Mouse (Mus musculus): ENCODE results near the gene Tspan14.

DNA sequence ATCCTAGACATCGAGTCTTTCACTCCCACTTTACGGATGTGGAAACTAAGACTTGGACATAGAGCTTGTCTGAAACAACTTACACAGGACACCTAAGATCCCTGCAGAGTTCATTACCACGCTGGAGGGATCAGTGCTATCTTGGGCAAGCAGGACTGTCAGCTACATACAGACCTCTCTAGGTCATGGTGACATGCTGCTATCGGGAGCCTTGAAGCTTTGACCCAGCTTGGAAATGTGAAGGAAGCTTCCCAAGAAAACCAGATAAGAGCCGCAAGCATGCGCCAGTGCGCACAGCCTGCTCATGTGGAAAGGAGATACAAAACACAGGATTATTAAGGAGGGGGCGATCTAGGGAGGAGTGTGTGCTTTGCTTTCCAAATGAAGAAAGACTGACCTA, 50.8 kb downstream of the Tspan14 start:
- no peak for TF ChIP-seq CTCF (IDR thresholded peaks at IDR 0.05)
- no peak for TF ChIP-seq EP300 (IDR thresholded peaks at IDR 0.05)
